Mouse (Mus musculus): ENCODE data around the gene Cachd1. TPM values are rescaled to one million over a fixed set of nuclear protein-coding genes. Genes with fewer than 3 reads are reported as not detected.

The Cachd1 gene
- polyA plus RNA-seq, 1 experiment from 2014 or later, result 10.5 TPM

- Histone ChIP-seq H3K9ac (ENCODE audit: low read length) (no peak overlapping the region), H3K4me1 (replicated peaks; ENCODE audit: control insufficient read depth, insufficient read depth, low read length) (no peaks in the 10 kb centered on the region), H3K9me3 (ENCODE audit: control insufficient read depth, low read length) (no peaks in the 10 kb centered on the region), H3K27ac (ENCODE audit: low read length) (no peak overlapping the region), H3K27me3 (ENCODE audit: control insufficient read depth, insufficient read depth, low read depth, low read length) (no peaks in the 10 kb centered on the region), H3K36me3 (ENCODE audit: control insufficient read depth, insufficient read depth, low read length) (no peaks in the 10 kb centered on the region), H3K4me3 (ENCODE audit: low read length) (no peak overlapping the region), H3K4me2 (ENCODE audit: low read depth, low read length) (no peak overlapping the region)
- WGBS, result 75% methylated on average over 13 of the region's 13 CpGs
- ATAC-seq (ENCODE audit: low read depth), result no peak
Measured at GRCm38 (mm10) chr4:100945171-100945899, 168.9 kb downstream of the Cachd1 start.

- no peak overlapping the region for H3K4me3 ChIP-seq (ENCODE audit: low read length)
- H3K9ac ChIP-seq (ENCODE audit: low read length), result no peak overlapping the region
- no peaks in the 10 kb centered on the region for H3K4me1 ChIP-seq (replicated peaks; ENCODE audit: control insufficient read depth, insufficient read depth, low read length)
- H3K4me2 ChIP-seq (ENCODE audit: low read depth, low read length), result no peak overlapping the region
- no peaks in the 10 kb centered on the region for H3K9me3 ChIP-seq (ENCODE audit: control insufficient read depth, low read length)
- H3K27me3 ChIP-seq (ENCODE audit: control insufficient read depth, insufficient read depth, low read depth, low read length), result no peaks in the 10 kb centered on the region
- peaks cover 2% of the 10 kb centered on the region; the same call in 1 of the 2 replicates for H3K36me3 ChIP-seq (ENCODE audit: control insufficient read depth, insufficient read depth, low read length)
- ATAC-seq (ENCODE audit: low read depth), result no peak
- H3K27ac ChIP-seq (ENCODE audit: low read length), result no peak overlapping the region
- 76% methylated on average over 17 of the region's 17 CpGs for WGBS
Measured at GRCm38 (mm10) chr4:100948494-100949425, 172.3 kb downstream of the Cachd1 start.

- Histone ChIP-seq H3K27me3 (ENCODE audit: control insufficient read depth, insufficient read depth, low read depth, low read length) (no peaks in the 10 kb centered on the region), H3K36me3 (ENCODE audit: control insufficient read depth, insufficient read depth, low read length) (peaks cover 2% of the 10 kb centered on the region; the same call in 1 of the 2 replicates), H3K9me3 (ENCODE audit: control insufficient read depth, low read length) (no peaks in the 10 kb centered on the region), H3K27ac (ENCODE audit: low read length) (no peak overlapping the region), H3K4me1 (replicated peaks; ENCODE audit: control insufficient read depth, insufficient read depth, low read length) (no peaks in the 10 kb centered on the region), H3K4me2 (ENCODE audit: low read depth, low read length) (no peak overlapping the region), H3K4me3 (ENCODE audit: low read length) (no peak overlapping the region), H3K9ac (ENCODE audit: low read length) (no peak overlapping the region)
- no peak for ATAC-seq (ENCODE audit: low read depth)
- WGBS, result 66% methylated on average over 5 of the region's 5 CpGs
Measured at GRCm38 (mm10) chr4:100950316-100950715, 173.8 kb downstream of the Cachd1 start.

GRCm38 (mm10) chr4:100951876-100952275 is 175.4 kb downstream of the Cachd1 start:
- Histone ChIP-seq H3K27me3 (ENCODE audit: control insufficient read depth, insufficient read depth, low read depth, low read length) (no peaks in the 10 kb centered on the region), H3K4me3 (ENCODE audit: low read length) (no peak overlapping the region), H3K9me3 (ENCODE audit: control insufficient read depth, low read length) (no peaks in the 10 kb centered on the region), H3K36me3 (ENCODE audit: control insufficient read depth, insufficient read depth, low read length) (peaks cover 2% of the 10 kb centered on the region; the same call in 1 of the 2 replicates), H3K4me1 (replicated peaks; ENCODE audit: control insufficient read depth, insufficient read depth, low read length) (no peaks in the 10 kb centered on the region), H3K9ac (ENCODE audit: low read length) (no peak overlapping the region), H3K27ac (ENCODE audit: low read length) (no peak overlapping the region), H3K4me2 (ENCODE audit: low read depth, low read length) (no peak overlapping the region)
- 82% methylated on average over 8 of the region's 8 CpGs for WGBS
- ATAC-seq (ENCODE audit: low read depth), result no peak

- Histone ChIP-seq H3K27ac (ENCODE audit: low read length) (no peak overlapping the region), H3K9ac (ENCODE audit: low read length) (no peak overlapping the region), H3K36me3 (ENCODE audit: control insufficient read depth, insufficient read depth, low read length) (peaks cover 20% of the 10 kb centered on the region), H3K9me3 (ENCODE audit: control insufficient read depth, low read length) (no peaks in the 10 kb centered on the region), H3K4me2 (ENCODE audit: low read depth, low read length) (no peak overlapping the region), H3K27me3 (ENCODE audit: control insufficient read depth, insufficient read depth, low read depth, low read length) (no peaks in the 10 kb centered on the region), H3K4me3 (ENCODE audit: low read length) (no peak overlapping the region), H3K4me1 (replicated peaks; ENCODE audit: control insufficient read depth, insufficient read depth, low read length) (no peaks in the 10 kb centered on the region)
- 81% methylated on average over 1 of the region's 1 CpGs for WGBS
- ATAC-seq (ENCODE audit: low read depth), result no peak
Measured at GRCm38 (mm10) chr4:100963341-100963740, 186.9 kb downstream of the Cachd1 start.

GRCm38 (mm10) chr4:100963796-100964195 is 187.3 kb downstream of the Cachd1 start:
- H3K9ac ChIP-seq (ENCODE audit: low read length), result no peak overlapping the region
- H3K9me3 ChIP-seq (ENCODE audit: control insufficient read depth, low read length), result no peaks in the 10 kb centered on the region
- no peaks in the 10 kb centered on the region for H3K27me3 ChIP-seq (ENCODE audit: control insufficient read depth, insufficient read depth, low read depth, low read length)
- no peak for ATAC-seq (ENCODE audit: low read depth)
- no peak overlapping the region for H3K27ac ChIP-seq (ENCODE audit: low read length)
- H3K4me1 ChIP-seq (replicated peaks; ENCODE audit: control insufficient read depth, insufficient read depth, low read length), result no peaks in the 10 kb centered on the region
- 95% methylated on average over 8 of the region's 8 CpGs for WGBS
- no peak overlapping the region for H3K4me3 ChIP-seq (ENCODE audit: low read length)
- H3K36me3 ChIP-seq (ENCODE audit: control insufficient read depth, insufficient read depth, low read length), result peaks cover 20% of the 10 kb centered on the region
- no peak overlapping the region for H3K4me2 ChIP-seq (ENCODE audit: low read depth, low read length)

- no peak overlapping the region for H3K4me3 ChIP-seq (ENCODE audit: low read length)
- no peak overlapping the region for H3K9ac ChIP-seq (ENCODE audit: low read length)
- peaks cover 13% of the 10 kb centered on the region for H3K36me3 ChIP-seq (ENCODE audit: control insufficient read depth, insufficient read depth, low read length)
- no peak overlapping the region for H3K4me2 ChIP-seq (ENCODE audit: low read depth, low read length)
- H3K4me1 ChIP-seq (replicated peaks; ENCODE audit: control insufficient read depth, insufficient read depth, low read length), result no peaks in the 10 kb centered on the region
- ATAC-seq (ENCODE audit: low read depth), result no peak; the same call in 1 of the 2 replicates
- H3K27ac ChIP-seq (ENCODE audit: low read length), result no peak overlapping the region
- H3K27me3 ChIP-seq (ENCODE audit: control insufficient read depth, insufficient read depth, low read depth, low read length), result no peaks in the 10 kb centered on the region
- H3K9me3 ChIP-seq (ENCODE audit: control insufficient read depth, low read length), result no peaks in the 10 kb centered on the region
- 68% methylated on average over 19 of the region's 19 CpGs for WGBS
Measured at GRCm38 (mm10) chr4:100967703-100968392, 191.4 kb downstream of the Cachd1 start.

GRCm38 (mm10) chr4:100973641-100974454 is 197.4 kb downstream of the Cachd1 start:
- Histone ChIP-seq H3K36me3 (ENCODE audit: control insufficient read depth, insufficient read depth, low read length) (peaks cover 17% of the 10 kb centered on the region; the same call in 1 of the 2 replicates), H3K27ac (ENCODE audit: low read length) (no peak overlapping the region), H3K27me3 (ENCODE audit: control insufficient read depth, insufficient read depth, low read depth, low read length) (no peaks in the 10 kb centered on the region), H3K4me2 (ENCODE audit: low read depth, low read length) (no peak overlapping the region), H3K4me3 (ENCODE audit: low read length) (no peak overlapping the region), H3K9me3 (ENCODE audit: control insufficient read depth, low read length) (no peaks in the 10 kb centered on the region), H3K4me1 (replicated peaks; ENCODE audit: control insufficient read depth, insufficient read depth, low read length) (no peaks in the 10 kb centered on the region), H3K9ac (ENCODE audit: low read length) (no peak overlapping the region)
- WGBS, result 86% methylated on average over 16 of the region's 16 CpGs
- no peak for ATAC-seq (ENCODE audit: low read depth)
